Mouse (Mus musculus): ENCODE measurements around the gene Prm1. TPM values are rescaled to one million over a fixed set of nuclear protein-coding genes. Genes with fewer than 3 reads are reported as not detected.
A peak's percentile ranks its signal among the peaks of the same experiment; 100 is the strongest.

Gene Prm1
- polyA plus RNA-seq, 1 experiment from 2014 or later, result 0.30 TPM

- H3K9me3 ChIP-seq (replicated peaks), result no peaks in the 10 kb centered on the region
- H3K4me2 ChIP-seq, result peak overlapping the region; percentile 97
- peak overlapping the region; percentile 17; the same call in 1 of the 2 replicates for H3K9ac ChIP-seq
- peaks cover 65% of the 10 kb centered on the region for H3K4me1 ChIP-seq (replicated peaks)
- H3K27me3 ChIP-seq, result no peaks in the 10 kb centered on the region
- 24% methylated on average over 9 of the region's 9 CpGs for WGBS
- peak overlapping the region; percentile 74 for H3K27ac ChIP-seq
- H3K4me3 ChIP-seq, result peak overlapping the region; percentile 85; the same call in 1 of the 2 replicates
- ATAC-seq (replicated peaks; ENCODE audit: insufficient number of reproducible peaks, insufficient read depth, low FRiP score, low read depth), result no peak
- H3K36me3 ChIP-seq, result no peaks in the 10 kb centered on the region
These were observed 23.7 kb downstream of the Prm1 start for GRCm38 (mm10) chr16:10781862-10782371.

DNA sequence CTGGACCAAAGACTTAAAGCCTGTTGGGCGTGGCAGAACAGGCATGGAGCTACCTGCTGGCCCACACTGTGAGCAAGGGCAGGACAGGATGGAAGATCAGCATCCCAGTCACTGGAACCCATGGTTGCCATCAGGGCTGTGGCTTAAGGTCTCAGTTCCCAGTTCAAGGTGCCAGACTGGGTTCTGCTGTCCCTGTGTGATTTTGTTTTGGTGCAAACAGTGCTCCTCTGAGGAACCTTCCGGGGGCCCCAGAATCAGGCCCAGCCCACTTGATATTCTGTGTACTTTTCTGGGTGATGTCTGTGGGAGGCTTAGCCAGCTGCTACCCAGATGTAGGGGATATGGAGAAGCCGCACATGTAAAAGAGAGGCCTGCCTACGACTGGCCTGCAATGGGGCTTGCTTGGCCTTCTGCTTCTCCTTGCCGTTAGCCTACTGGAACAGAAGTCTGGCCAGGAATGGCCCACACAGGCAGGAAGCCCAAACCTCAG, 25.0 kb downstream of the Prm1 start:
- no peaks in the 10 kb centered on the region for H3K9me3 ChIP-seq (replicated peaks)
- 72% methylated on average over 5 of the region's 5 CpGs for WGBS
- peak overlapping the region; percentile 74; the same call in 1 of the 2 replicates for H3K27ac ChIP-seq
- no peaks in the 10 kb centered on the region for H3K27me3 ChIP-seq
- no peak for ATAC-seq (replicated peaks; ENCODE audit: insufficient number of reproducible peaks, insufficient read depth, low FRiP score, low read depth)
- H3K36me3 ChIP-seq, result no peaks in the 10 kb centered on the region
- peaks cover 54% of the 10 kb centered on the region for H3K4me1 ChIP-seq (replicated peaks)
- no peak overlapping the region for H3K9ac ChIP-seq
- H3K4me2 ChIP-seq, result no peak overlapping the region
- no peak overlapping the region for H3K4me3 ChIP-seq

DNA sequence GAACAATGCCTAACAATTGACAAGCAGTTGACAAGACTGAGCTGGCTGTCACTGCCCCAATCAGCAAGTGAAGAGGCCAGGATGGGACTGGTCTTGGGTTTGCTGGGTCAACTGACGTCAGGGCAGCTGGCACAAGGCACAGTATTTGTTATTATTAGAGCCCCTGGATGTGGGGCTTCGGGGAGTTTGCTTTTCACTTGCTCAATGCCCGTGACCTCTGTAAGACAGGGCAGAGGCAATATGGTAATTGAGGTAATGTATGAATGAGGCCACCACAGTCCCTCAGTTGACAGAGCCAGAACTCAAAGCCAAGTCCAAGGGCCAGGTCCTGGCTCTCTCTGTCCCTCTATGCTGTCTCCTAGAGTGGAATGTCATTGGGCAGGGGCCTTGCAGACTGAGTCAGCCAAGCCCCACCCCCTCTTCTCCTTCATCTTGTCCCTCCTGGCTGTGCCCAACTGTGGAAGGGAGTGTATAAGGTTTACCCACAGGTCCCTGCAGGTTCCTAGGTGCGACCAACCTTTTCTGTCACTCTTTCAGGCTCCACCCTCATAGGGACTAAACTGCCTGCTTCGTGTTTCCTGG, 28.0 kb downstream of the Prm1 start:
- Histone ChIP-seq H3K9ac (no peak overlapping the region), H3K4me2 (no peak overlapping the region), H3K4me3 (no peak overlapping the region), H3K36me3 (no peaks in the 10 kb centered on the region), H3K4me1 (replicated peaks) (peaks cover 40% of the 10 kb centered on the region), H3K9me3 (replicated peaks) (no peaks in the 10 kb centered on the region), H3K27ac (peak overlapping the region; percentile 18; the same call in 1 of the 2 replicates), H3K27me3 (no peaks in the 10 kb centered on the region)
- 53% methylated on average over 5 of the region's 5 CpGs for WGBS
- ATAC-seq (replicated peaks; ENCODE audit: insufficient number of reproducible peaks, insufficient read depth, low FRiP score, low read depth), result no peak

DNA sequence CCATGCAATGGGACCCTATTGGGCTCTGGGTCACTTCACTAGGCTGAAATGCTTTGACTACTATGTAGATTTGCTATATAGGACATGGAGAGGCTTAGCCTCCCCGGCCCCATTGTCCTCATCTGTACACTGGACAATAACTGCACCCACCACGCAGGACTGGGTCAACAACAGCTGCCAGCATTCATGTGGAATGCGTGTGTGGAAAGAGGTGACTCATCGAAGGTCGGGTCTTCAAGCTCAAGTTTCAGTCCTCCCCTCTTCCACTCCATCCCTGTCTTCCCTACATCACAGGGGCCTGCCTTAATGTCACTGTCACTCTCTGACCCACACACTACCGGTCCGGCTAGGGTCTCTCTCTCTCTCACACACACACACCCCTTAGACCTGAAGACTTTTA, 29.3 kb downstream of the Prm1 start:
- H3K9me3 ChIP-seq (replicated peaks), result no peaks in the 10 kb centered on the region
- H3K4me2 ChIP-seq, result no peak overlapping the region
- peaks cover 28% of the 10 kb centered on the region for H3K4me1 ChIP-seq (replicated peaks)
- no peaks in the 10 kb centered on the region for H3K36me3 ChIP-seq
- H3K9ac ChIP-seq, result no peak overlapping the region
- 34% methylated on average over 7 of the region's 7 CpGs for WGBS
- H3K27me3 ChIP-seq, result no peaks in the 10 kb centered on the region
- no peak overlapping the region for H3K27ac ChIP-seq
- H3K4me3 ChIP-seq, result no peak overlapping the region
- ATAC-seq (replicated peaks; ENCODE audit: insufficient number of reproducible peaks, insufficient read depth, low FRiP score, low read depth), result no peak

- Histone ChIP-seq H3K4me2 (no peak overlapping the region), H3K27me3 (no peaks in the 10 kb centered on the region), H3K4me1 (replicated peaks) (peaks cover 31% of the 10 kb centered on the region), H3K4me3 (no peak overlapping the region), H3K9me3 (replicated peaks) (no peaks in the 10 kb centered on the region), H3K36me3 (no peaks in the 10 kb centered on the region), H3K27ac (no peak overlapping the region), H3K9ac (no peak overlapping the region)
- 44% methylated on average over 4 of the region's 4 CpGs for WGBS
- ATAC-seq (replicated peaks; ENCODE audit: insufficient number of reproducible peaks, insufficient read depth, low FRiP score, low read depth), result no peak
These were observed 30.9 kb downstream of the Prm1 start for GRCm38 (mm10) chr16:10774726-10775125.

GRCm38 (mm10) chr16:10773543-10773942, 32.1 kb downstream of the Prm1 start:
- Histone ChIP-seq H3K27ac (no peak overlapping the region), H3K4me2 (no peak overlapping the region), H3K36me3 (no peaks in the 10 kb centered on the region), H3K9ac (no peak overlapping the region), H3K4me3 (no peak overlapping the region), H3K27me3 (0 out of 2 replicates have a peak, but pooled peaks cover 4% of the 10 kb centered on the region), H3K9me3 (replicated peaks) (no peaks in the 10 kb centered on the region), H3K4me1 (replicated peaks) (peaks cover 38% of the 10 kb centered on the region)
- WGBS, result 73% methylated on average over 8 of the region's 8 CpGs
- ATAC-seq (replicated peaks; ENCODE audit: insufficient number of reproducible peaks, insufficient read depth, low FRiP score, low read depth), result no peak

DNA sequence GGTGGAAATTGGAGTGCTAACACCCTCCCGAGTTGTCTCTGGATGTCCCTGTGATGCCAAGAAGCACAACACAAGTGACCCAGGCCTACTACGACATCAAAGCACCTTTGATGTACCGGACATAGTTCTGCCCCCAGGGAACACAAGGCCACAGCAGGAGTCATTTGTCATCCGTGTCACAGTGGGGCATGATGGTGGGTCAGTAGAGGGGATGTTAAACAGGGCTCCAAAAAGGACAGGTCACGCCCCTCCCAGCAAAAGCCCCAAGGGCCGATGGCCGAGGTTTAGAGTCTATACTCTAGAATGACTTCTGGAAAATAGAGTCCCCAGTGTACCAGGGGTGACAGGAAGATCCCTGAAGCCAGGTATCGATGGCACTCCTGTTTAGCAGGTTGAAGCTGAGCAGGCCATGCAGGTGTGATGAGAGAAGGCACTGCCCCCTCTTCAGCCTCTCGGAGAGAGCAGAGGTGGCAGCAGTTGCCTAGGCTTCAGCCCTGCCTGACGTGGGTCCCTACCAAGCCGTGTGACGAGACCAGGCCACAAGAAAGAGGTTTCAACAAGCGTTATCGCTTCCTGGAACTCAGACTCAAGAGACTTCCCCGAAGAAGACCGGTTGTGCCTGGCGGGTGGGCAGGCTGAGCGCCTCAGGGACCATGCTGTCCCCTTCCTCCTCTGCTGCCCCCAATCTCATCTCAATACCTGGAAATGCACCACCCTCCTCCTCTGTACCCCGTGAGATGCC, 33.7 kb downstream of the Prm1 start:
- H3K27ac ChIP-seq, result 0 out of 2 replicates have a peak overlapping the region, but pooled peaks have one; percentile 9
- H3K36me3 ChIP-seq, result no peaks in the 10 kb centered on the region
- H3K4me2 ChIP-seq, result no peak overlapping the region
- no peak overlapping the region for H3K9ac ChIP-seq
- no peaks in the 10 kb centered on the region for H3K9me3 ChIP-seq (replicated peaks)
- H3K4me1 ChIP-seq (replicated peaks), result peaks cover 28% of the 10 kb centered on the region
- H3K4me3 ChIP-seq, result no peak overlapping the region
- 0 out of 2 replicates have a peak, but pooled peaks cover 4% of the 10 kb centered on the region for H3K27me3 ChIP-seq
- ATAC-seq (replicated peaks; ENCODE audit: insufficient number of reproducible peaks, insufficient read depth, low FRiP score, low read depth), result no peak
- WGBS, result 68% methylated on average over 19 of the region's 19 CpGs

DNA sequence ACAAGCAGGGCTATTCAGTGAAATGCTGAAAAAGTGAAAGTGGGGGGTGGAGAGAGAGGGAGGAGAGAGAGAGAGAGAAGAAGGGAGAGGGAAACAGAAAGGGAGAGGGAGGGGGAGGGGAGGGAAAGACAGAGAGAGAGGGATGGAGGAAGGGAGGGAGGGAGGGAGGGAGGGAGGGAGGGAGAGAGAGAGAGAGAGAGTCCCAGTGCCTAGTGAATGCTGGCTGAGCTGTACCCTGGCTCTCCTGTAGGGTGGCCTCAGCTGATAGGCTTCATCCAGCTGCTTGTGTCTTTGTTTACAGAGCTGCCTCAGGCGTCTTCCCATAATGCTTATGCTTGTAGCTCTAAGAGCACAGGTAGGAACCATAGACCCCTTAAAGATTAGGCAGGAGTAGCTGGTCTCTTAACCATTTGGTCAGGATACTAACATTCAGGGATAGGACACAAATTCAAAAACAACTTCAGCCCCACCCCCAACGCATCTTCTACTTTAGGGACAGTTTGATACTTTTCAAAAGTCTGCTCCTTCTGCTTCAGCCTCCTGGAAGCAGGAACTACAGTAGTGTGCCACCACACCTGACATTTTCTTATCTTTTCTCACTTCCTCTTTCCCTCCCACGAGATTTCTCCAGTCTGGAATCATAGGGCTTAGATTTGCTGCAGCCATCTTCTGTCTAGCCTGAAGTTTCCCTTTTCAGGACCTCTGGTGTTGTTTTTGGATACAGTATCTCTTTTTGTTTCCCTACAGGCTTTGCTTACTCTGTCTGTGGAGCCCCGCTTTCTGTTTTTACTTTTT, 34.9 kb downstream of the Prm1 start:
- H3K27me3 ChIP-seq, result 0 out of 2 replicates have a peak, but pooled peaks cover 4% of the 10 kb centered on the region
- 0 out of 2 replicates have a peak, but pooled peaks have one; percentile 15 for ATAC-seq (replicated peaks; ENCODE audit: insufficient number of reproducible peaks, insufficient read depth, low FRiP score, low read depth)
- H3K4me1 ChIP-seq (replicated peaks), result peaks cover 28% of the 10 kb centered on the region
- no peak overlapping the region for H3K4me2 ChIP-seq
- no peak overlapping the region for H3K4me3 ChIP-seq
- H3K27ac ChIP-seq, result 0 out of 2 replicates have a peak overlapping the region, but pooled peaks have one; percentile 20
- H3K9me3 ChIP-seq (replicated peaks), result no peaks in the 10 kb centered on the region
- 34% methylated on average over 4 of the region's 4 CpGs for WGBS
- H3K36me3 ChIP-seq, result no peaks in the 10 kb centered on the region
- no peak overlapping the region for H3K9ac ChIP-seq

DNA sequence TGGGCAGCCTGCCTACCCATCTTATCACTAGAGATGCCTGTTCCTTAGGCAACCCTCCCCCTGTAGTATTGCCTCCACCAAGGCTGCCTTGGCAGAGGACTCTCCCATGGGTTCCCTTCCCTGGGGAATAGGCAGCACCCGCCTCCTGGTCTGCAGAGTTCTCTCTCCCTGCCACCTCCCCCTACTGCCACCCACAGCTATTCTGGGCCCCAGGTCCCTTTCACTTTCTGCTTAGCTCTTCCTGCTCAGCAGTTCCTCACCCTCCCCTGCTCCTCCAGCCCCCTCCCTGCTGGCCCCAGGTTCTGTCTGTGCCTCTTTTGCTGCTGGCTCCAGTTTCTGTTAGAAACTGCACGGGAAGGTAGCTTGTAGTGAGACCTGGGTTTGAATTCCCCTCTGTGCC, 36.0 kb downstream of the Prm1 start:
- Histone ChIP-seq H3K4me1 (replicated peaks) (peaks cover 26% of the 10 kb centered on the region), H3K4me3 (no peak overlapping the region), H3K9me3 (replicated peaks) (no peaks in the 10 kb centered on the region), H3K27ac (0 out of 2 replicates have a peak overlapping the region, but pooled peaks have one; percentile 2), H3K36me3 (no peaks in the 10 kb centered on the region), H3K27me3 (0 out of 2 replicates have a peak, but pooled peaks cover 4% of the 10 kb centered on the region), H3K9ac (peak overlapping the region; percentile 25; the same call in 1 of the 2 replicates), H3K4me2 (0 out of 2 replicates have a peak overlapping the region, but pooled peaks have one; percentile 5)
- 40% methylated on average over 2 of the region's 2 CpGs for WGBS
- no peak for ATAC-seq (replicated peaks; ENCODE audit: insufficient number of reproducible peaks, insufficient read depth, low FRiP score, low read depth)

DNA sequence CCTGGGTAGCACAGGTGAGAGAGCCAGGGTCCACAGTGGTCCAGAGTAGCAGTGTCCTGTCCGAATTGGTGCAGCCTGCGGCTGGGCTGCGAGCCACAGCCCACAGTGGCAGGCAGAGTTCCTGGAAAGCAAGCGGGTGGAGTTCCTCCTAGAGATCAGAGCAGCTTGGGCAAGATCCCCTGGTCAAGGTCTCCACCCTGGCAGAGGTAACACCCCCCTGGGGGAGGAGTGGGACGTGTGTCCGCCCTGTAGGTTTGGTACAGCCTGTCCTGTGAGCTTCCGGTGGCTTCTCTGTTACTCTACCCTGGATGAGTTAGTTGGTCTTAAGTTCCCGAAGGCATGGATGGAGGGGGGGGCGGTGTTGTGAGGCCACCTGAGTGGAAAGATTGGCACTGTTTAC, 36.8 kb downstream of the Prm1 start:
- 0 out of 2 replicates have a peak, but pooled peaks cover 6% of the 10 kb centered on the region for H3K27me3 ChIP-seq
- H3K4me1 ChIP-seq (replicated peaks), result peaks cover 22% of the 10 kb centered on the region
- H3K9me3 ChIP-seq (replicated peaks), result no peaks in the 10 kb centered on the region
- H3K4me3 ChIP-seq, result no peak overlapping the region
- no peak overlapping the region for H3K9ac ChIP-seq
- H3K27ac ChIP-seq, result no peak overlapping the region
- no peak overlapping the region for H3K4me2 ChIP-seq
- no peak for ATAC-seq (replicated peaks; ENCODE audit: insufficient number of reproducible peaks, insufficient read depth, low FRiP score, low read depth)
- 54% methylated on average over 9 of the region's 9 CpGs for WGBS
- H3K36me3 ChIP-seq, result no peaks in the 10 kb centered on the region

DNA sequence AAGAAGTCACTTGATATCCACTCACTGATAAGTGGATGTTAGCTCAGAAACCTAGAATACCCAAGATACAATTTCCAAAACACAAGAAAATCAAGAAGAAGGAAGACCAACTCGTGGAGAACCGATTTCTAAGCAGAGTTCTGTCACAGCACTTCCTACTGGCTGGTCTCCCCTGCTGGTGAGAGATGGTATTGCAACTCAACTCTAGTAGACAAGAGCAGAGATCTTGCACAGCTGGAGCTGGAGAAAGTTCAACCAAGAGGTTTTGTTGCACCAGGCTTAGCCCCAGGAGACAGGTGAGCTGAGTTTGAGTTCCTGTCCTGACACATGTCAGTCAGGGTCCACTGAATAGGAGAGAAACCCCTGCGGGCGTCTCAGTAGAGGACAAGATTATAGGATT, 38.5 kb downstream of the Prm1 start:
- Histone ChIP-seq H3K36me3 (no peaks in the 10 kb centered on the region), H3K9me3 (replicated peaks) (no peaks in the 10 kb centered on the region), H3K27me3 (0 out of 2 replicates have a peak, but pooled peaks cover 8% of the 10 kb centered on the region), H3K9ac (no peak overlapping the region), H3K4me2 (no peak overlapping the region), H3K27ac (no peak overlapping the region), H3K4me1 (replicated peaks) (peaks cover 22% of the 10 kb centered on the region), H3K4me3 (no peak overlapping the region)
- no peak for ATAC-seq (replicated peaks; ENCODE audit: insufficient number of reproducible peaks, insufficient read depth, low FRiP score, low read depth)
- WGBS, result 46% methylated on average over 4 of the region's 4 CpGs

Data from heart, embryonic 15.5 days (tissue).